Comparison of ENCODE assay signal across 10 mouse cellular contexts in genomic region chr17:6960349-6960748, GRCm38 (mm10). TPM values are rescaled to one million over a fixed set of nuclear protein-coding genes. Genes with fewer than 3 reads are reported as not detected.
A peak's percentile ranks its signal among the peaks of the same experiment; 100 is the strongest.
DNase-seq lines count a peak whose midpoint lies in the region; ATAC-seq and TF ChIP-seq lines count a peak whose summit lies in the region.
"Not testable (repeated sequence)": the region's sequence is repeated elsewhere in the genome, so short reads cannot be mapped to it uniquely, and the experiment has no call there.
"Had no signal": no experiment of that assay in that cellular context is flagged by ENCODE, and none has a peak within 500 bp of the region (broad histone marks: within the 10 kb centered on the region; RNA-seq: fewer than 3 reads in every experiment).

No protein-coding gene starts in this region.

- peak overlapping the region; percentile 62 for H3K9ac ChIP-seq in embryonic facial prominence, embryonic 14.5 days (ENCODE audit: low read depth, low read length)
- not testable (repeated sequence) for H3K9ac ChIP-seq in heart, adult 2 months (ENCODE audit: low read depth, low read length); midbrain, embryonic 14.5 days (replicated peaks; ENCODE audit: low read length); stomach, embryonic 15.5 days
- H3K9ac ChIP-seq in hindbrain, embryonic 14.5 days: peak overlapping the region; percentile 60
- H3K9ac ChIP-seq in kidney, postnatal 0 days (ENCODE audit: low read depth, low read length): 0 out of 2 replicates have a peak overlapping the region, but pooled peaks have one; percentile 52
- peak overlapping the region; percentile 78 for H3K9ac ChIP-seq in liver, embryonic 14.5 days (replicated peaks)

- peak overlapping the region; percentile 55 for H3K4me3 ChIP-seq in C2C12 (ENCODE audit: insufficient read depth, poor library complexity, severe bottlenecking)
- peak overlapping the region; percentile 45 for H3K4me3 ChIP-seq in embryonic facial prominence, embryonic 14.5 days (ENCODE audit: low read depth, low read length)
- peak overlapping the region; percentile 46 for H3K4me3 ChIP-seq in heart, adult 2 months
- H3K4me3 ChIP-seq in hindbrain, embryonic 14.5 days (replicated peaks; ENCODE audit: low read length): peak overlapping the region; percentile 41
- H3K4me3 ChIP-seq in kidney, postnatal 0 days (replicated peaks; ENCODE audit: low read depth, low read length): peak overlapping the region; percentile 44
- H3K4me3 ChIP-seq in liver, embryonic 14.5 days (ENCODE audit: insufficient read depth in 1 of 2, low read depth in 2 of 2, low read length in 2 of 2): peak overlapping the region; percentile 61 to 62
- peak overlapping the region; percentile 44 for H3K4me3 ChIP-seq in midbrain, embryonic 14.5 days (replicated peaks; ENCODE audit: low read depth, low read length)
- peak overlapping the region; percentile 53 for H3K4me3 ChIP-seq in stomach, embryonic 15.5 days (replicated peaks)

- peak overlapping the region; percentile 43 for H3K4me2 ChIP-seq in embryonic facial prominence, embryonic 14.5 days (ENCODE audit: low read depth, low read length)
- peak overlapping the region; percentile 52 for H3K4me2 ChIP-seq in hindbrain, embryonic 14.5 days (replicated peaks)
- peak overlapping the region; percentile 45 for H3K4me2 ChIP-seq in kidney, postnatal 0 days (ENCODE audit: low read length)
- peak overlapping the region; percentile 63 for H3K4me2 ChIP-seq in liver, embryonic 14.5 days (ENCODE audit: low read depth)
- peak overlapping the region; percentile 49 for H3K4me2 ChIP-seq in midbrain, embryonic 14.5 days (ENCODE audit: low read length)
- peak overlapping the region; percentile 41 for H3K4me2 ChIP-seq in stomach, embryonic 15.5 days

- TF ChIP-seq POLR2A in heart, adult 2 months (IDR thresholded peaks at IDR 0.05; ENCODE audit: insufficient read depth, low read depth, low read length): not testable (repeated sequence)

- WGBS in embryonic facial prominence, embryonic 14.5 days: under 1% methylated on average over 12 of the region's 12 CpGs
- WGBS in heart, adult 2 months: under 1% methylated on average over 12 of the region's 12 CpGs
- WGBS in hindbrain, embryonic 14.5 days: 3% methylated on average over 12 of the region's 12 CpGs
- WGBS in kidney, postnatal 0 days: 1% methylated on average over 12 of the region's 12 CpGs
- WGBS in liver, embryonic 14.5 days (ENCODE audit: insufficient replicate concordance): under 1% methylated on average over 12 of the region's 12 CpGs
- 0% methylated on average over 12 of the region's 12 CpGs for WGBS in midbrain, embryonic 14.5 days
- WGBS in stomach, embryonic 15.5 days: 1% methylated on average over 12 of the region's 12 CpGs

- H3K4me1 ChIP-seq in embryonic facial prominence, embryonic 14.5 days (ENCODE audit: control insufficient read depth, insufficient read depth, low read length); heart, adult 2 months (ENCODE audit: control insufficient read depth, insufficient read depth, low read length); hindbrain, embryonic 14.5 days (replicated peaks; ENCODE audit: control insufficient read depth, insufficient read depth, low read length); kidney, postnatal 0 days (replicated peaks; ENCODE audit: insufficient read depth, low read length); liver, embryonic 14.5 days (replicated peaks; ENCODE audit: control insufficient read depth in 2 of 2, insufficient read depth in 2 of 2, low read length in 1 of 2); midbrain, embryonic 14.5 days (ENCODE audit: control insufficient read depth, insufficient read depth, low read length); stomach, embryonic 15.5 days: not testable (repeated sequence)

- not testable (repeated sequence) for TF ChIP-seq CTCF in C2C12 (IDR thresholded peaks at IDR 0.05; ENCODE audit: control insufficient read depth, insufficient read depth, insufficient read length); heart, adult 2 months (IDR thresholded peaks at IDR 0.05); kidney, postnatal 0 days (IDR thresholded peaks at IDR 0.05; ENCODE audit: low read depth); liver, embryonic 14.5 days (IDR thresholded peaks at IDR 0.05; ENCODE audit: low read depth)

- not testable (repeated sequence) for H3K79me2 ChIP-seq in C2C12 (ENCODE audit: control insufficient read depth, insufficient read depth); heart, adult 2 months (replicated peaks; ENCODE audit: control insufficient read depth, insufficient read depth, low read length)

- not testable (repeated sequence) for H3K79me3 ChIP-seq in C2C12 (ENCODE audit: low read depth)

- intact Hi-C loops in heart, adult 2 months (cut with DNase I): not testable (repeated sequence)

- not testable (repeated sequence) for H3K27me3 ChIP-seq in C2C12 (ENCODE audit: control insufficient read depth, insufficient read depth, insufficient read length); embryonic facial prominence, embryonic 14.5 days (replicated peaks; ENCODE audit: control insufficient read depth, insufficient read depth, low read length); heart, adult 2 months (ENCODE audit: control insufficient read depth, insufficient read depth, low read length); hindbrain, embryonic 14.5 days (ENCODE audit: control insufficient read depth, insufficient read depth, low read length); kidney, postnatal 0 days (ENCODE audit: insufficient read depth, low read length); liver, embryonic 14.5 days (ENCODE audit: control insufficient read depth, insufficient read depth, low read length); midbrain, embryonic 14.5 days (ENCODE audit: control insufficient read depth, insufficient read depth, low read length); stomach, embryonic 15.5 days (replicated peaks)

- not testable (repeated sequence) for TF ChIP-seq EP300 in heart, adult 2 months (IDR thresholded peaks at IDR 0.05; ENCODE audit: insufficient read depth, low read depth, low read length); liver, embryonic 14.5 days (IDR thresholded peaks at IDR 0.05; ENCODE audit: low read depth)

- not testable (repeated sequence) for ATAC-seq in embryonic facial prominence, embryonic 14.5 days (ENCODE audit: low read depth); hindbrain, embryonic 14.5 days (ENCODE audit: low FRiP score); kidney, postnatal 0 days (replicated peaks; ENCODE audit: low FRiP score, low read depth); liver, embryonic 14.5 days (ENCODE audit: insufficient read depth); midbrain, embryonic 14.5 days (ENCODE audit: low FRiP score, low TSS enrichment); stomach, embryonic 15.5 days (ENCODE audit: insufficient read depth, low FRiP score, low read depth)

- not testable (repeated sequence) for H3ac ChIP-seq in C2C12 (ENCODE audit: control insufficient read depth, insufficient read length, low read depth)

- H3K36me3 ChIP-seq in C2C12 (ENCODE audit: control insufficient read depth, insufficient read depth); embryonic facial prominence, embryonic 14.5 days (ENCODE audit: control insufficient read depth, insufficient read depth, low read length); heart, adult 2 months (ENCODE audit: control insufficient read depth, insufficient read depth, low read length); hindbrain, embryonic 14.5 days (replicated peaks; ENCODE audit: control insufficient read depth, insufficient read depth); kidney, postnatal 0 days (ENCODE audit: insufficient read depth, low read length); liver, embryonic 14.5 days (replicated peaks; ENCODE audit: control insufficient read depth, insufficient read depth, low read depth); midbrain, embryonic 14.5 days (ENCODE audit: control insufficient read depth, insufficient read depth, low read length); stomach, embryonic 15.5 days: not testable (repeated sequence)

- H3K27ac ChIP-seq in embryonic facial prominence, embryonic 14.5 days (replicated peaks; ENCODE audit: low read depth, low read length); heart, adult 2 months; kidney, postnatal 0 days; liver, embryonic 14.5 days; midbrain, embryonic 14.5 days (replicated peaks; ENCODE audit: low read depth, low read length); stomach, embryonic 15.5 days: not testable (repeated sequence)
- 0 out of 2 replicates have a peak overlapping the region, but pooled peaks have one; percentile 59 for H3K27ac ChIP-seq in hindbrain, embryonic 14.5 days

- not testable (repeated sequence) for DNase-seq in embryonic facial prominence, embryonic 14.5 days (ENCODE audit: low spot score); heart, adult 2 months; liver, embryonic 14.5 days (ENCODE audit: low read depth in 3 of 3, low spot score in 3 of 3); midbrain, embryonic 14.5 days
- peak; percentile 22 for DNase-seq in hindbrain, embryonic 14.5 days (ENCODE audit: low spot score)
- DNase-seq in kidney, postnatal 0 days (ENCODE audit: low spot score): peak; percentile 0

- not testable (repeated sequence) for H3K9me3 ChIP-seq in embryonic facial prominence, embryonic 14.5 days (ENCODE audit: control insufficient read depth, low read length); hindbrain, embryonic 14.5 days (ENCODE audit: control insufficient read depth, low read length); kidney, postnatal 0 days (replicated peaks; ENCODE audit: low read length); liver, embryonic 14.5 days (ENCODE audit: control insufficient read depth, low read length); midbrain, embryonic 14.5 days (ENCODE audit: control insufficient read depth, low read length); stomach, embryonic 15.5 days

RNA-seq across cellular contexts. Expression of gene Tagap1, which starts 0.6 kb away (rescaled TPM):
- 6.4 TPM for polyA plus RNA-seq in C2C12 (2012; fragmentation: generic; extraction: Trizol)
- 45.9 and 48.1 TPM in 2 replicates for polyA plus RNA-seq in embryonic facial prominence, embryonic 14.5 days (2014; fragmentation: Nextera tagmentation; extraction: Ambion mirVana)
- 1 to 10 TPM; 8.1 to 8.6 TPM for total RNA-seq in heart, adult 2 months (2021)
- polyA plus RNA-seq in heart, adult 2 months (2012; rRNA removed): 10.2 and 13.9 TPM in 2 replicates
- 62.9 and 68.8 TPM in 2 replicates for polyA plus RNA-seq in hindbrain, embryonic 14.5 days (2014; fragmentation: Nextera tagmentation; extraction: Ambion mirVana)
- 43.6 and 45.9 TPM in 2 replicates for polyA plus RNA-seq in kidney, postnatal 0 days (2015; fragmentation: Nextera tagmentation; extraction: Ambion mirVana)
- 8.8 and 11.2 TPM in 2 replicates for polyA plus RNA-seq in liver, embryonic 14.5 days (2012; rRNA removed)
- polyA plus RNA-seq in liver, embryonic 14.5 days (2014; fragmentation: Nextera tagmentation; extraction: Ambion mirVana): 12.4 and 14.7 TPM in 2 replicates
- polyA plus RNA-seq in midbrain, embryonic 14.5 days (2014; fragmentation: Nextera tagmentation; extraction: Ambion mirVana): 63.8 and 70.2 TPM in 2 replicates
- 45.5 and 47.3 TPM in 2 replicates for polyA plus RNA-seq in stomach, embryonic 15.5 days (2015; fragmentation: Nextera tagmentation; extraction: Ambion mirVana)

RNA-seq across cellular contexts. Expression of gene Rnaset2b, which starts 10.1 kb away (rescaled TPM):
- 81.9 TPM for polyA plus RNA-seq in C2C12 (2012; fragmentation: generic; extraction: Trizol)
- 183 and 184 TPM in 2 replicates for polyA plus RNA-seq in embryonic facial prominence, embryonic 14.5 days (2014; fragmentation: Nextera tagmentation; extraction: Ambion mirVana)
- 100 to 1,000 TPM; 163 to 196 TPM for total RNA-seq in heart, adult 2 months (2021)
- 166 and 246 TPM in 2 replicates for polyA plus RNA-seq in heart, adult 2 months (2012; rRNA removed)
- polyA plus RNA-seq in hindbrain, embryonic 14.5 days (2014; fragmentation: Nextera tagmentation; extraction: Ambion mirVana): 96.7 and 129 TPM in 2 replicates
- polyA plus RNA-seq in kidney, postnatal 0 days (2015; fragmentation: Nextera tagmentation; extraction: Ambion mirVana): 567 and 580 TPM in 2 replicates
- polyA plus RNA-seq in liver, embryonic 14.5 days (2012; rRNA removed): 39.4 and 63.3 TPM in 2 replicates
- polyA plus RNA-seq in liver, embryonic 14.5 days (2014; fragmentation: Nextera tagmentation; extraction: Ambion mirVana): 94.6 and 108 TPM in 2 replicates
- 62.1 and 64.3 TPM in 2 replicates for polyA plus RNA-seq in midbrain, embryonic 14.5 days (2014; fragmentation: Nextera tagmentation; extraction: Ambion mirVana)
- 255 and 280 TPM in 2 replicates for polyA plus RNA-seq in stomach, embryonic 15.5 days (2015; fragmentation: Nextera tagmentation; extraction: Ambion mirVana)

RNA-seq across cellular contexts. Expression of gene Rsph3b, which starts 11.9 kb away (rescaled TPM):
- 11.5 TPM for polyA plus RNA-seq in C2C12 (2012; fragmentation: generic; extraction: Trizol)
- polyA plus RNA-seq in embryonic facial prominence, embryonic 14.5 days (2014; fragmentation: Nextera tagmentation; extraction: Ambion mirVana): 43.2 and 44.6 TPM in 2 replicates
- 10 to 100 TPM; 47.1 to 56.9 TPM for total RNA-seq in heart, adult 2 months (2021)
- polyA plus RNA-seq in heart, adult 2 months (2012; rRNA removed): 38.0 and 39.5 TPM in 2 replicates
- 57.9 and 61.9 TPM in 2 replicates for polyA plus RNA-seq in hindbrain, embryonic 14.5 days (2014; fragmentation: Nextera tagmentation; extraction: Ambion mirVana)
- 63.4 and 65.6 TPM in 2 replicates for polyA plus RNA-seq in kidney, postnatal 0 days (2015; fragmentation: Nextera tagmentation; extraction: Ambion mirVana)
- polyA plus RNA-seq in liver, embryonic 14.5 days (2012; rRNA removed): 4.5 and 5.4 TPM in 2 replicates
- 11.0 and 14.0 TPM in 2 replicates for polyA plus RNA-seq in liver, embryonic 14.5 days (2014; fragmentation: Nextera tagmentation; extraction: Ambion mirVana)
- polyA plus RNA-seq in midbrain, embryonic 14.5 days (2014; fragmentation: Nextera tagmentation; extraction: Ambion mirVana): 53.3 and 55.9 TPM in 2 replicates
- 51.0 and 54.0 TPM in 2 replicates for polyA plus RNA-seq in stomach, embryonic 15.5 days (2015; fragmentation: Nextera tagmentation; extraction: Ambion mirVana)

RNA-seq across cellular contexts. Expression of gene Gm49721, which starts 18.4 kb away (rescaled TPM):
- polyA plus RNA-seq in C2C12 (2012; fragmentation: generic; extraction: Trizol): not detected
- 0.10 and 0.37 TPM in 2 replicates for polyA plus RNA-seq in embryonic facial prominence, embryonic 14.5 days (2014; fragmentation: Nextera tagmentation; extraction: Ambion mirVana)
- not detected for total RNA-seq in heart, adult 2 months (2021)
- polyA plus RNA-seq in heart, adult 2 months (2012; rRNA removed): not detected in 2 replicates
- 0.25 and 0.56 TPM in 2 replicates for polyA plus RNA-seq in hindbrain, embryonic 14.5 days (2014; fragmentation: Nextera tagmentation; extraction: Ambion mirVana)
- polyA plus RNA-seq in kidney, postnatal 0 days (2015; fragmentation: Nextera tagmentation; extraction: Ambion mirVana): 0.20 and 0.38 TPM in 2 replicates
- 0.10 and 0.15 TPM in 2 replicates for polyA plus RNA-seq in liver, embryonic 14.5 days (2012; rRNA removed)
- 0.06 TPM in 1 of 2 replicates, not detected in the other for polyA plus RNA-seq in liver, embryonic 14.5 days (2014; fragmentation: Nextera tagmentation; extraction: Ambion mirVana)
- polyA plus RNA-seq in midbrain, embryonic 14.5 days (2014; fragmentation: Nextera tagmentation; extraction: Ambion mirVana): 0.31 TPM in 1 of 2 replicates, not detected in the other
- polyA plus RNA-seq in stomach, embryonic 15.5 days (2015; fragmentation: Nextera tagmentation; extraction: Ambion mirVana): 0.19 and 0.24 TPM in 2 replicates
- total RNA-seq: megakaryocyte, adult 5-6 weeks had no signal
- polyA plus RNA-seq: Patski had no signal
